Mouse (Mus musculus): ENCODE measurements around the gene Peg10. TPM values are rescaled to one million over a fixed set of nuclear protein-coding genes. Genes with fewer than 3 reads are reported as not detected.

Gene Peg10
- total RNA-seq (2014; rRNA removed): 25.2 and 72.5 TPM in 2 replicates
- 1.8 and 3.5 TPM in 2 replicates for polyA plus RNA-seq (2015; fragmentation: Nextera tagmentation; extraction: Ambion mirVana)

DNA sequence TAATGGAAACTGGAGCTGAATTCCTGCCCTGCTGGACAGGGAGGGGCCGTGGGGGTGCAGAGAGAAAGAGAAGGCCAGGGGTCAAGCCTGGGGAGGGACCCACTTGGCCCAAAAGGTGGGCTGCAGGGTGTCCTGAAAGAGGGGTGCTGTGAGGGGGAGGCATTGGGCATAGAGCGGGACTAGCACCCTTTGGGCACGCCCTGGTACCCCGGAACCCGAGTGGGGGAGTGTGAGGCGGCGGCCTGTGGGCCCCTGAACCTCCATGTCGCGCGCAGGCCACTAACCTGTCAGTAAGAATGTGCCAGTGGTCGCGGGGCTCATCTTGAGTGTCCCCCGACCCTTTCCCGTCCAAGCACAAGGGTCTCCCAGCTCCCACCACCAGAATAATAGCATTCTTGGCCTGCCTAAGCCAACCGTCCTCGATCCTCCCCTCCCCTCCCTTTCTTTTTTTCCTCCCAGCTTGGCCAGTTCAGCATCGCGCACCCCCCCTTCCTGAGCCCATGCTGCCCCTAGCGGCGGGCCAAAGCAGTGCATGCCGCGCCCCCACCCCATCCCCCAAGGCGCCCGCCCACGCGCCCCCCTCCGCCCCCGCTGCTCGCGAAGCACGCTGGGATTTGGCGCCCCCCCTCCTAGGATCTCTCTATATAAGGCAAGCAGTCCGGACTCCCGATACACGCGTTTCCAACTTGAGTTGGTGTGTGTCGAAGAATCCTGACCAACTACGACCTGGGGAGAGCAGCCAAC, at the start of gene Peg10, which contains the start of gene Sgce:
TSS of gene Peg10 (plus strand) at position 611 of the 744 bp plus-strand sequence.
TSS of gene Sgce (minus strand) at position 512 of the 744 bp plus-strand sequence.
- TF ChIP-seq CTCF (IDR thresholded peaks at IDR 0.05; ENCODE audit: low read depth): peak; percentile 72
- peak within 1 kb of the TSS; percentile 63 for H3K4me2 ChIP-seq (ENCODE audit: low read depth)
- no peaks in the 10 kb centered on the region for H3K36me3 ChIP-seq (ENCODE audit: insufficient read depth)
- H3K4me3 ChIP-seq (ENCODE audit: low read depth, low read length): peak within 1 kb of the TSS; percentile 54
- ATAC-seq: peak; percentile 56
- peak within 1 kb of the TSS; percentile 68 for H3K9ac ChIP-seq
- peaks cover 4% of the 10 kb centered on the region; the same call in 1 of the 2 replicates for H3K9me3 ChIP-seq (ENCODE audit: low read length)
- peak; percentile 89 for DNase-seq
- 0 out of 2 replicates have a peak, but pooled peaks cover 3% of the 10 kb centered on the region for H3K4me1 ChIP-seq (ENCODE audit: insufficient read depth)
- peak within 1 kb of the TSS; percentile 86 for H3K27ac ChIP-seq (ENCODE audit: low read depth, low read length)
- 49% methylated on average over 38 of the region's 38 CpGs for WGBS
- no peaks in the 10 kb centered on the region for H3K27me3 ChIP-seq (ENCODE audit: insufficient read depth, low read length)

DNA sequence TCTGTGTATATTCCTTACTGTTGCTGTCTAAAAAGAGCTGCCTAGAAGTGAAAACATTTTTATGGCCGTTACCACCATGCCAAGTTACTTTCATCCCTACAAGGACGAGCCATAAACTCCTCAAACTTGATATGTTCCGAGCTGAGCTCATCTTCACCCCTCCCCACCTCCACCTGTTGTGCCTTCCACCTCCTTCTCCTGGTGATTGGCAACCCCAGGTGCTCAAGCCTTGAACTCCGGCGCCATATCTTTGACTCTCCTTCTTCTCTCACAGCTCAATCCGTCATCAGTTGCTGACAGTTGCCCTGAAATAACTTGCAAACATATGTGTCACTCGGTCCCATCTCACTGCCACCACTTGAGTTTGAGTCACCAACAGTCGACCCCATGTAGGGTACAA, 45.5 kb upstream of the Peg10 start:
- no peak for TF ChIP-seq CTCF (IDR thresholded peaks at IDR 0.05; ENCODE audit: low read depth)
- ATAC-seq (no peak), DNase-seq (no peak)
- no peak overlapping the region for H3K27ac ChIP-seq (ENCODE audit: low read depth, low read length)
- no peaks in the 10 kb centered on the region for H3K9me3 ChIP-seq (ENCODE audit: low read length)
- H3K27me3 ChIP-seq (ENCODE audit: insufficient read depth, low read length): no peaks in the 10 kb centered on the region
- no peak overlapping the region for H3K4me2 ChIP-seq (ENCODE audit: low read depth)
- no peaks in the 10 kb centered on the region for H3K36me3 ChIP-seq (ENCODE audit: insufficient read depth)
- H3K4me1 ChIP-seq (ENCODE audit: insufficient read depth): no peaks in the 10 kb centered on the region
- H3K9ac ChIP-seq: no peak overlapping the region
- no peak overlapping the region for H3K4me3 ChIP-seq (ENCODE audit: low read depth, low read length)
- 89% methylated on average over 8 of the region's 8 CpGs for WGBS

DNA sequence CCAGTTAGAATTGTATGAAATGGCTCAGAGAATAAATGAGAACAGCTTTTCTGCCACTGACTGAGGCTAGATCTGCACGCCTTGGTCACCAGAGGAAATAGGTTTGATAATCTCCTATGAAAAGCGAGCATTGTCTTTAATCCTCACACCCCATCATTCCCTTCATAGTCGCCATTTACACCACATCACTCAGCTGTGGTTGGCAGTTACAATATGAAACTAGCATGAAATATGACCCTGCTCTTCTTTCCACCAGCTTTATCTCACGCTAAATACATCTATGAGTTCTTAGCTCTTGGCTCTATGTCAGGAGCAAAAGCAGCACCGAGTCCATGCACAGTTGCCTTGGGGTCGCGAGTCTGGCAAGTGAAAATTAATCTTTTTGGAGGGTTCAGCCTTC, 43.2 kb upstream of the Peg10 start:
- Histone ChIP-seq H3K4me2 (ENCODE audit: low read depth) (no peak overlapping the region), H3K27me3 (ENCODE audit: insufficient read depth, low read length) (no peaks in the 10 kb centered on the region), H3K36me3 (ENCODE audit: insufficient read depth) (no peaks in the 10 kb centered on the region), H3K27ac (ENCODE audit: low read depth, low read length) (no peak overlapping the region), H3K9ac (no peak overlapping the region), H3K4me1 (ENCODE audit: insufficient read depth) (no peaks in the 10 kb centered on the region), H3K4me3 (ENCODE audit: low read depth, low read length) (no peak overlapping the region), H3K9me3 (ENCODE audit: low read length) (no peaks in the 10 kb centered on the region)
- DNase-seq: no peak
- ATAC-seq: no peak
- no peak for TF ChIP-seq CTCF (IDR thresholded peaks at IDR 0.05; ENCODE audit: low read depth)
- WGBS: 82% methylated on average over 7 of the region's 7 CpGs

DNA sequence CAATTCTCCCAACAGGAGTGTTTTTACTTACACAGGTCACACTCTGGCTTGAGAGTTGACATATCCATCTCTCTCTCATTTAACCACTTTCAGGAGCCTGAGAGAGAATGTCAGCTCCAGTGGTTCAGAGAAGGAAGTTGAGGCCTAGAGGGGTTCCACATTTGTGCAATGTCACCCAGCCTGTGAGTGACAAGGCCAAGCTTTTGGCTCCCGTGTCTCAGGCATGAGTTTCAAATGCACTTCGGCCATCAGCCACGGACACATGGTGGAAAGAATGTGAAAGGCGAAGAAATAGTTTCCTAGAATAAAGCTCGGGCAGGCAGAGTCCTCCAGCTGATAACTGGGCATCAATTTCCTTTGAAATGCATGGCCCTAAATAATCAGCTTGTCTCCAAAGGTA, 40.7 kb upstream of the Peg10 start:
- Histone ChIP-seq H3K4me1 (ENCODE audit: insufficient read depth) (no peaks in the 10 kb centered on the region), H3K27ac (ENCODE audit: low read depth, low read length) (no peak overlapping the region), H3K9ac (no peak overlapping the region), H3K36me3 (ENCODE audit: insufficient read depth) (0 out of 2 replicates have a peak, but pooled peaks cover 4% of the 10 kb centered on the region), H3K4me2 (ENCODE audit: low read depth) (no peak overlapping the region), H3K9me3 (ENCODE audit: low read length) (no peaks in the 10 kb centered on the region), H3K4me3 (ENCODE audit: low read depth, low read length) (no peak overlapping the region), H3K27me3 (ENCODE audit: insufficient read depth, low read length) (no peaks in the 10 kb centered on the region)
- no peak for TF ChIP-seq CTCF (IDR thresholded peaks at IDR 0.05; ENCODE audit: low read depth)
- ATAC-seq (no peak), DNase-seq (no peak)
- 88% methylated on average over 5 of the region's 5 CpGs for WGBS

DNA sequence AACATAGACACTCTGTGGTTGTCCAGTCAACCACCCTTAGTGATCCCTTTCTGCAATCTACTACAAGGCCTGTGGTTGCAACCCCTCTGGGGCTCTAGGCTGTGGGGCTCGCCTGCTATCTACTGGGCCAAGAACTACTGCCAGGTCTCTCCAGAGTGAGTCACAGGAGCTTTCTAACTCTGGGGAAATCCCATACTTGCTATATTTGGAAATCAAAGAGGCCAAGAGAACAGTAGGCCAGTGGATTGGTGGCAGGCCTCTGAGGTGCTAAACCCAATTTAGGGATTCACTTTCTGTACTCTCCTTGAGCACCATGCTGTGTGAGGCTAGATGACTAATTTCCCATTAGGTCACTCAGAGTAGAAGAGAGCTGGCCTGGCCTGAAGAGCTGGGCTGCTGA, 38.1 kb upstream of the Peg10 start:
- DNase-seq (no peak), ATAC-seq (no peak)
- no peak overlapping the region for H3K4me3 ChIP-seq (ENCODE audit: low read depth, low read length)
- no peak overlapping the region for H3K9ac ChIP-seq
- H3K9me3 ChIP-seq (ENCODE audit: low read length): no peaks in the 10 kb centered on the region
- no peaks in the 10 kb centered on the region for H3K4me1 ChIP-seq (ENCODE audit: insufficient read depth)
- H3K27ac ChIP-seq (ENCODE audit: low read depth, low read length): no peak overlapping the region
- H3K36me3 ChIP-seq (ENCODE audit: insufficient read depth): 0 out of 2 replicates have a peak, but pooled peaks cover 4% of the 10 kb centered on the region
- H3K4me2 ChIP-seq (ENCODE audit: low read depth): no peak overlapping the region
- TF ChIP-seq CTCF (IDR thresholded peaks at IDR 0.05; ENCODE audit: low read depth): no peak
- 94% methylated on average over 1 of the region's 1 CpGs for WGBS
- no peaks in the 10 kb centered on the region for H3K27me3 ChIP-seq (ENCODE audit: insufficient read depth, low read length)

DNA sequence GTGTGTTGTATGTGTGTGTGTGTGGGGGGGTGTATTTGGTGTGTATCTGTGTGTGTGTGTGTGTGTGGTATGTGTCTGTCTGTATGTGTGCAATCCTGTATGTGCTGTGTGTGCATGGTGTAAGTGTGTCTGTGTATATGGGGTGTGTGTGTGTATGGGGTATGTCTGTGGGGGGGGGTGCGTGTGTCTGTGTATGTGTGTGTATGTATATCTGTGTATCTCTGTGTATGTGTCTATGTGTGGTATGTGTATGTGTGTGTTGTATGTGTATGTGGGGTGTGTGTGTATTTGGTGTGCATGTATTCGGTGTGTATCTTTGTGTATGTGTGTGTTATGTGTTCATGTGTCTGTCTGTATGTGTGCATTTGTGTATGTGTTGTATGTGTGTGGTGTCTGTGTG, 30.9 kb upstream of the Peg10 start:
- 96% methylated on average over 2 of the region's 2 CpGs for WGBS
- no peak for DNase-seq
- Histone ChIP-seq H3K4me3 (ENCODE audit: low read depth, low read length) (no peak overlapping the region), H3K9me3 (ENCODE audit: low read length) (no peaks in the 10 kb centered on the region), H3K4me1 (ENCODE audit: insufficient read depth) (no peaks in the 10 kb centered on the region), H3K27ac (ENCODE audit: low read depth, low read length) (no peak overlapping the region), H3K4me2 (ENCODE audit: low read depth) (no peak overlapping the region), H3K27me3 (ENCODE audit: insufficient read depth, low read length) (no peaks in the 10 kb centered on the region), H3K9ac (no peak overlapping the region), H3K36me3 (ENCODE audit: insufficient read depth) (peaks cover 4% of the 10 kb centered on the region; the same call in 1 of the 2 replicates)
- TF ChIP-seq CTCF (IDR thresholded peaks at IDR 0.05; ENCODE audit: low read depth): no peak
- no peak for ATAC-seq

DNA sequence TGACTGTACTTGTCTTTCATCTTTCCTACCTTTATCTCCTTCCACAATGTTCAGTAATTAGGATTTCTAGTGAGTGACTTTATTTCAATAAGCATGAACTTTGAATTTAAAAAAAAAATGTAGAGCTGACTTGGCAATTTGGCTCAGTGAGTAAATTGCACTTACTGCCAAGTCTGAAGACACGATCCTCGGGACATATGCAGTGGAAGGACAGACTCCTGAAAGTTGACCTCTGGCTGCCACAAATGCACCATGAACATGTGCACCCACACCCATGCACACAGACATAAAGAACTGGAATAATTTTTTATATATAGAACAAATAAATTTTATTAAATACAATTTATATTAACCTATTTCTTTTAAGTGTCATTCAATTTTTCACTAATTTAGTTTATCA, 29.8 kb upstream of the Peg10 start:
- no peaks in the 10 kb centered on the region for H3K4me1 ChIP-seq (ENCODE audit: insufficient read depth)
- ATAC-seq: no peak
- peaks cover 4% of the 10 kb centered on the region; the same call in 1 of the 2 replicates for H3K36me3 ChIP-seq (ENCODE audit: insufficient read depth)
- H3K9ac ChIP-seq: no peak overlapping the region
- H3K27me3 ChIP-seq (ENCODE audit: insufficient read depth, low read length): no peaks in the 10 kb centered on the region
- DNase-seq: no peak
- no peak overlapping the region for H3K4me3 ChIP-seq (ENCODE audit: low read depth, low read length)
- H3K27ac ChIP-seq (ENCODE audit: low read depth, low read length): no peak overlapping the region
- no peak for TF ChIP-seq CTCF (IDR thresholded peaks at IDR 0.05; ENCODE audit: low read depth)
- 60% methylated on average over 2 of the region's 2 CpGs for WGBS
- no peaks in the 10 kb centered on the region for H3K9me3 ChIP-seq (ENCODE audit: low read length)
- no peak overlapping the region for H3K4me2 ChIP-seq (ENCODE audit: low read depth)

All from forebrain, postnatal 0 days (tissue).